Mouse (Mus musculus) midbrain, embryonic 15.5 days (tissue): ENCODE data around the gene Mrgprb1. TPM values are rescaled to one million over a fixed set of nuclear protein-coding genes. Genes with fewer than 3 reads are reported as not detected.
"Not testable (repeated sequence)": the region's sequence is repeated elsewhere in the genome, so short reads cannot be mapped to it uniquely, and the experiment has no call there.

Source experiments
- ATAC-seq: fragments of 200-750 bp; cut with Nextera tagmentation; replicated peaks from 2 replicates; pipeline ENCODE4 v1.8.0; 2017; ENCODE audit warnings: moderate TSS enrichment
- H3K27ac ChIP-seq: fragments of 300-500 bp; sonication (generic); 2 replicates; pipeline ENCODE4 v1.5.1; 2015; ENCODE audit warnings: mild to moderate bottlenecking, inconsistent platforms
- H3K27me3 ChIP-seq: fragments of 300-500 bp; sonication (generic); replicated peaks from 2 replicates; pipeline ENCODE4 v1.6.1; 2015; ENCODE audit warnings: inconsistent platforms
- H3K36me3 ChIP-seq: fragments of 300-500 bp; sonication (generic); replicated peaks from 2 replicates; pipeline ENCODE4 v1.6.1; 2015; ENCODE audit warnings: inconsistent platforms
- H3K4me1 ChIP-seq: fragments of 300-500 bp; sonication (generic); 2 replicates; pipeline ENCODE4 v1.6.1; 2015; ENCODE audit warnings: inconsistent platforms
- H3K4me2 ChIP-seq: fragments of 300-500 bp; sonication (generic); 2 replicates; pipeline ENCODE4 v1.6.1; 2015; ENCODE audit warnings: inconsistent platforms, mild to moderate bottlenecking, moderate library complexity
- H3K4me3 ChIP-seq: fragments of 300-500 bp; sonication (generic); 2 replicates; pipeline ENCODE4 v1.5.1; 2015; ENCODE audit warnings: mild to moderate bottlenecking, inconsistent platforms
- H3K9ac ChIP-seq: fragments of 300-500 bp; sonication (generic); 2 replicates; pipeline ENCODE4 v1.6.1; 2015; ENCODE audit warnings: mild to moderate bottlenecking, inconsistent platforms
- H3K9me3 ChIP-seq: fragments of 300-500 bp; sonication (generic); 2 replicates; pipeline ENCODE4 v1.6.1; 2016; ENCODE audit warnings: inconsistent platforms
- WGBS: fragments of 180-500 bp; shearing (Covaris S2); methylation state at CpG from one replicate; pipeline ENCODE4 v1.1.7; 2015; ENCODE audit warnings: mixed read lengths; 5-methylcytosine and 5-hydroxymethylcytosine counted together
- polyA plus RNA-seq: library from polyadenylated mRNA; unstranded; fragments of >200 nt; fragmentation: Nextera tagmentation; extraction: Ambion mirVana; gene quantifications from 2 replicates; pipeline ENCODE4 v1.2.1, GENCODE M21; 2015

Gene Mrgprb1
- polyA plus RNA-seq: not detected in 2 replicates

GRCm38 (mm10) chr7:48456242-48456641 is at the start of gene Mrgprb1:
Gene Mrgprb1 (minus strand): TSS chr7:48456342.
- peaks cover 20% of the 10 kb centered on the region for H3K9me3 ChIP-seq
- H3K9ac ChIP-seq: no peak within 1 kb of the TSS
- ATAC-seq: no peak
- no peak within 1 kb of the TSS for H3K27ac ChIP-seq
- H3K36me3 ChIP-seq: no peaks in the 10 kb centered on the region
- no peak within 1 kb of the TSS for H3K4me3 ChIP-seq
- H3K27me3 ChIP-seq: no peaks in the 10 kb centered on the region
- 83% methylated on average over 3 of the region's 3 CpGs for WGBS
- no peak within 1 kb of the TSS for H3K4me2 ChIP-seq
- no peaks in the 10 kb centered on the region for H3K4me1 ChIP-seq

GRCm38 (mm10) chr7:48499221-48499620 is 43.1 kb upstream of the Mrgprb1 start, which contains the start of gene Mrgprx2:
Gene Mrgprx2 (minus strand): TSS chr7:48499321.
- ATAC-seq: no peak
- Histone ChIP-seq H3K27ac (no peak within 1 kb of the TSS), H3K4me3 (no peak within 1 kb of the TSS), H3K9ac (no peak within 1 kb of the TSS), H3K4me1 (no peaks in the 10 kb centered on the region), H3K4me2 (no peak within 1 kb of the TSS), H3K27me3 (no peaks in the 10 kb centered on the region), H3K9me3 (peaks cover 20% of the 10 kb centered on the region; the same call in 1 of the 2 replicates), H3K36me3 (no peaks in the 10 kb centered on the region)

- WGBS: 49% methylated on average over 3 of the region's 3 CpGs
- Histone ChIP-seq H3K27ac (no peak overlapping the region), H3K9me3 (peaks cover 7% of the 10 kb centered on the region), H3K9ac (no peak overlapping the region), H3K36me3 (no peaks in the 10 kb centered on the region), H3K27me3 (no peaks in the 10 kb centered on the region), H3K4me1 (no peaks in the 10 kb centered on the region), H3K4me2 (no peak overlapping the region), H3K4me3 (no peak overlapping the region)
- ATAC-seq: no peak
Measured at GRCm38 (mm10) chr7:48436581-48436980, 19.6 kb downstream of the Mrgprb1 start.

- H3K9me3 ChIP-seq, H3K36me3 ChIP-seq, H3K27me3 ChIP-seq, H3K9ac ChIP-seq, H3K27ac ChIP-seq, ATAC-seq, H3K4me2 ChIP-seq, H3K4me3 ChIP-seq, H3K4me1 ChIP-seq: not testable (repeated sequence)
- 82% methylated on average over 3 of the region's 3 CpGs for WGBS
Measured at GRCm38 (mm10) chr7:48435936-48436335, 20.2 kb downstream of the Mrgprb1 start.

Other genes starting within 250 kb of the Mrgprb1 start
- not detected in 2 replicates for gene Mrgprb8, start 67.8 kb downstream of the Mrgprb1 start, polyA plus RNA-seq
- not detected in 2 replicates for gene Mrgprx2, start 43.0 kb upstream of the Mrgprb1 start, polyA plus RNA-seq
- gene Mrgprb2, start 101.7 kb upstream of the Mrgprb1 start, polyA plus RNA-seq: not detected in 2 replicates
- not detected in 2 replicates for gene Mrgprb3, start 187.5 kb upstream of the Mrgprb1 start, polyA plus RNA-seq